Mouse (Mus musculus) intestine, embryonic 16.5 days (tissue): ENCODE data around the gene Fam25c. TPM values are rescaled to one million over a fixed set of nuclear protein-coding genes. Genes with fewer than 3 reads are reported as not detected.
"Not testable (repeated sequence)": the region's sequence is repeated elsewhere in the genome, so short reads cannot be mapped to it uniquely, and the experiment has no call there.

Source experiments
- ATAC-seq: fragments of 200-750 bp; cut with Nextera tagmentation; 2 replicates; pipeline ENCODE4 v1.8.0; 2017; ENCODE audit warnings: moderate TSS enrichment, moderate library complexity
- H3K27ac ChIP-seq: fragments of 300-500 bp; sonication (generic); 2 replicates; pipeline ENCODE4 v1.5.1; 2014; ENCODE audit warnings: mild to moderate bottlenecking, low read length
- H3K27me3 ChIP-seq: fragments of 300-500 bp; sonication (generic); replicated peaks from 2 replicates; pipeline ENCODE4 v1.6.1; 2014; ENCODE audit warnings: low read length, control low read depth, mixed read lengths; ENCODE audit not compliant: control insufficient read depth, insufficient read depth
- H3K36me3 ChIP-seq: fragments of 300-500 bp; sonication (generic); 2 replicates; pipeline ENCODE4 v1.6.1; 2014; ENCODE audit warnings: low read length, control low read depth; ENCODE audit not compliant: control insufficient read depth, insufficient read depth
- H3K4me1 ChIP-seq: fragments of 300-500 bp; sonication (generic); 2 replicates; pipeline ENCODE4 v1.6.1; 2014; ENCODE audit warnings: low read length, control low read depth, mixed read lengths; ENCODE audit not compliant: control insufficient read depth, insufficient read depth
- H3K4me2 ChIP-seq: fragments of 300-500 bp; sonication (generic); 2 replicates; pipeline ENCODE4 v1.6.1; 2014; ENCODE audit warnings: low read depth, low read length, control low read depth
- H3K4me3 ChIP-seq: fragments of 300-500 bp; sonication (generic); 2 replicates; pipeline ENCODE4 v1.5.1; 2014; ENCODE audit warnings: mild to moderate bottlenecking, low read length
- H3K9ac ChIP-seq: fragments of 300-500 bp; sonication (generic); 2 replicates; pipeline ENCODE4 v1.6.1; 2014; ENCODE audit warnings: low read depth, low read length
- H3K9me3 ChIP-seq: fragments of 300-500 bp; sonication (generic); 2 replicates; pipeline ENCODE4 v1.6.1; 2016; ENCODE audit warnings: low read length, control low read depth; ENCODE audit not compliant: control insufficient read depth
- WGBS: fragments of 180-500 bp; shearing (Covaris S2); extraction: QIAGEN DNeasy Blood & Tissue Kit; methylation state at CpG from one replicate; pipeline ENCODE4 v1.1.7; 2014; 5-methylcytosine and 5-hydroxymethylcytosine counted together
- polyA plus RNA-seq: library from polyadenylated mRNA; unstranded; fragments of >200 nt; fragmentation: Nextera tagmentation; extraction: Ambion mirVana; gene quantifications from 2 replicates; pipeline ENCODE4 v1.2.1, GENCODE M21; 2015

Fam25c gene
- polyA plus RNA-seq, 1 experiment from 2014 or later = not detected

GRCm38 (mm10) chr14:34326606-34327005, 28.6 kb downstream of the Fam25c start:
- H3K27ac ChIP-seq = no peak overlapping the region
- WGBS = 86% methylated on average over 3 of the region's 3 CpGs
- no peaks in the 10 kb centered on the region for H3K9me3 ChIP-seq
- H3K36me3 ChIP-seq = peaks cover 11% of the 10 kb centered on the region
- no peak overlapping the region for H3K9ac ChIP-seq
- ATAC-seq = no peak
- H3K27me3 ChIP-seq = no peaks in the 10 kb centered on the region
- no peak overlapping the region for H3K4me2 ChIP-seq
- no peaks in the 10 kb centered on the region for H3K4me1 ChIP-seq
- no peak overlapping the region for H3K4me3 ChIP-seq

GRCm38 (mm10) chr14:34323576-34324085, 31.6 kb downstream of the Fam25c start:
- Histone ChIP-seq H3K27me3 (no peaks in the 10 kb centered on the region), H3K4me3 (no peak overlapping the region), H3K36me3 (peaks cover 16% of the 10 kb centered on the region), H3K27ac (no peak overlapping the region), H3K9ac (no peak overlapping the region), H3K4me2 (no peak overlapping the region), H3K9me3 (no peaks in the 10 kb centered on the region), H3K4me1 (no peaks in the 10 kb centered on the region)
- no peak for ATAC-seq
- whole genome bisulfite sequencing = 97% methylated on average over 5 of the region's 5 CpGs

- Histone ChIP-seq H3K9ac (no peak overlapping the region), H3K4me3 (no peak overlapping the region), H3K27me3 (no peaks in the 10 kb centered on the region), H3K4me2 (no peak overlapping the region), H3K27ac (no peak overlapping the region), H3K9me3 (no peaks in the 10 kb centered on the region), H3K4me1 (peaks cover 15% of the 10 kb centered on the region), H3K36me3 (peaks cover 9% of the 10 kb centered on the region)
- ATAC-seq = no peak
Observed at GRCm38 (mm10) chr14:34318113-34318512, 37.1 kb downstream of the Fam25c start.

GRCm38 (mm10) chr14:34317431-34317830, 37.8 kb downstream of the Fam25c start:
- Histone ChIP-seq H3K36me3 (peaks cover 9% of the 10 kb centered on the region), H3K27ac (no peak overlapping the region), H3K4me1 (peaks cover 16% of the 10 kb centered on the region), H3K4me2 (no peak overlapping the region), H3K9me3 (no peaks in the 10 kb centered on the region), H3K9ac (no peak overlapping the region), H3K27me3 (no peaks in the 10 kb centered on the region), H3K4me3 (no peak overlapping the region)
- 74% methylated on average over 3 of the region's 3 CpGs for WGBS
- no peak for ATAC-seq

GRCm38 (mm10) chr14:34316346-34316745, 38.9 kb downstream of the Fam25c start:
- 95% methylated on average over 2 of the region's 2 CpGs for WGBS
- H3K27me3 ChIP-seq = no peaks in the 10 kb centered on the region
- no peak overlapping the region for H3K4me3 ChIP-seq
- ATAC-seq = no peak
- no peak overlapping the region for H3K9ac ChIP-seq
- peaks cover 16% of the 10 kb centered on the region for H3K4me1 ChIP-seq
- no peaks in the 10 kb centered on the region for H3K9me3 ChIP-seq
- H3K27ac ChIP-seq = no peak overlapping the region
- peaks cover 9% of the 10 kb centered on the region for H3K36me3 ChIP-seq
- H3K4me2 ChIP-seq = no peak overlapping the region

GRCm38 (mm10) chr14:34314796-34315195, 40.4 kb downstream of the Fam25c start:
- Histone ChIP-seq H3K36me3 (peaks cover 5% of the 10 kb centered on the region), H3K4me3 (no peak overlapping the region), H3K4me2 (no peak overlapping the region), H3K27me3 (no peaks in the 10 kb centered on the region), H3K9me3 (no peaks in the 10 kb centered on the region), H3K4me1 (peaks cover 17% of the 10 kb centered on the region), H3K9ac (no peak overlapping the region), H3K27ac (no peak overlapping the region)
- no peak for ATAC-seq
- WGBS = 47% methylated on average over 3 of the region's 3 CpGs

- H3K4me2 ChIP-seq = not testable (repeated sequence)
- WGBS = 81% methylated on average over 8 of the region's 8 CpGs
Observed at GRCm38 (mm10) chr14:34314383-34314782, 40.9 kb downstream of the Fam25c start.

GRCm38 (mm10) chr14:34313612-34314011, 41.6 kb downstream of the Fam25c start:
- H3K4me3 ChIP-seq = no peak overlapping the region
- 58% methylated on average over 3 of the region's 3 CpGs for WGBS
- H3K4me2 ChIP-seq = 0 out of 2 replicates have a peak overlapping the region, but pooled peaks have one; percentile 82
- no peaks in the 10 kb centered on the region for H3K36me3 ChIP-seq
- no peak overlapping the region for H3K27ac ChIP-seq
- no peaks in the 10 kb centered on the region for H3K9me3 ChIP-seq
- no peak for ATAC-seq
- peaks cover 22% of the 10 kb centered on the region for H3K4me1 ChIP-seq
- no peaks in the 10 kb centered on the region for H3K27me3 ChIP-seq
- no peak overlapping the region for H3K9ac ChIP-seq

More at GRCm38 (mm10) chr14:34314383-34314782, 40.9 kb downstream of the Fam25c start:
- H3K27ac ChIP-seq, H3K4me3 ChIP-seq, H3K9me3 ChIP-seq, ATAC-seq, H3K36me3 ChIP-seq, H3K27me3 ChIP-seq, H3K9ac ChIP-seq: not testable (repeated sequence)
- H3K4me1 ChIP-seq = peaks cover 20% of the 10 kb centered on the region

GRCm38 (mm10) chr14:34312339-34313048, 42.7 kb downstream of the Fam25c start:
- peak overlapping the region; percentile 77 for H3K27ac ChIP-seq
- no peak for ATAC-seq
- 14% methylated on average over 5 of the region's 6 CpGs for WGBS

More at GRCm38 (mm10) chr14:34312339-34313048, 42.7 kb downstream of the Fam25c start:
- Histone ChIP-seq H3K9ac (0 out of 2 replicates have a peak overlapping the region, but pooled peaks have one; percentile 32), H3K36me3 (no peaks in the 10 kb centered on the region), H3K4me2 (peak overlapping the region; percentile 82), H3K9me3 (no peaks in the 10 kb centered on the region), H3K4me1 (peaks cover 22% of the 10 kb centered on the region), H3K4me3 (peak overlapping the region; percentile 98), H3K27me3 (no peaks in the 10 kb centered on the region)
